Mouse (Mus musculus): ENCODE data around the gene Syt11.
"Not testable (repeated sequence)": the region's sequence is repeated elsewhere in the genome, so short reads cannot be mapped to it uniquely, and the experiment has no call there.

The Syt11 gene

DNA sequence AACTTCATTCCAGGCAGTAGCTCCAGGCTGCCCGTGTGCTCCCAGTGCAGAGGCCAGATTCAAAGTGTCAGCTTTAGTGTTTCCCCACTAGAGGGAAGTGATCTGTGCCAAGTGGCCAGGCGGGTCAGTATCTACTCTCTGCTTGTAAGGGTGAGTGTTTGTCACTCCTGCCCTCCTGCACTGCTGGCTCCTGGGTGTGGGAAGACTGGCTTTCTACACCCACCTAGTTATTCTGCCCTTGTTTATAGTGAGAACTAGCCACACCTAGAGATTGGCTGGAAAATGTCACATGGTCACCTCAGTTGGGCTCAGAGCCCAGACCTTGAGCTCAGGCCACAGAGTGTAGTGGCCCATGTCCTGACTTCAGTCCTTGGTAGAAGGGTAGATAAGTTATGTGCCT is 55.9 kb downstream of the Syt11 start:
- DNase-seq = peak; percentile 45 to 55

GRCm38 (mm10) chr3:88717831-88718230 is 57.1 kb downstream of the Syt11 start:
- DNase-seq = no peak

GRCm38 (mm10) chr3:88717198-88717798 is 57.7 kb downstream of the Syt11 start:
- DNase-seq = peak in 1 of 2 experiments; percentile 34

GRCm38 (mm10) chr3:88716399-88717197 is 58.4 kb downstream of the Syt11 start, which contains the start of gene Rit1:
TSS of gene Rit1 (plus strand) at chr3:88716838.
- DNase-seq = peak; percentile 93 to 94

DNA sequence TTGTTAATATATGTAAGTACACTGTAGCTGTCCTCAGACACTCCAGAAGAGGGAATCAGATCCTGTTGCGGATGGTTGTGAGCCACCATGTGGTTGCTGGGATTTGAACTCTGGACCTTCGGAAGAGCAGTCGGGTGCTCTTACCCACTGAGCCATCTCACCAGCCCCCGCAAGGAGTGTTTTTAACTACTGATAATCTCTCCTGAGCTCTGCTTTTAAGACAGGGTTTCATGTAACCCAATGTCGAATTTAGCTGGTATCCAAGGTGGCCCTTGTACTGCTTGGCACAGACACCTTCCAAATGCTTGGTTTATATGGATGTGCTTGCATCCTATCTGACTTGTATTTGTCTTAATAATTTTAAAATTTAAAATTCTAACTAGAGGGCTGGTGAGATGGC is 59.2 kb downstream of the Syt11 start:
- DNase-seq = not testable (repeated sequence)

DNA sequence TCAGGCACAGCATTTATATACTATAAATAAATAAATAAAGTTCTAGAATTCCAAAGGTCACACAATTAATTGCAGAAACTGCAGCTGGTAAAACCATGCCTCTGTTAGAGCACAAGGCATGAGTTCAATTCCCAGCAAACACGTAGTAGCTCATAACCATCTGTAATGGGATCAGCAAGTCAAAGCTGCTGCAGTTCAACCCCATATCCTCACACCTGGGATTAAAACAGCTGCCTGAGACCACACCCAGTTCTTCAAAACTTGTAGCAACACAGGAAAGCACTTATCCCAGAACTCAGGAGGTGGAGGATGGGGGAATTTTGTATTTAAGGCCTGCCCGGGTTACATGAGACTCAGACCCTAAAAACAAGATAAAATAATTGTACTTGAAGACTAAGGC is 60.2 kb downstream of the Syt11 start:
- DNase-seq = no peak

DNA sequence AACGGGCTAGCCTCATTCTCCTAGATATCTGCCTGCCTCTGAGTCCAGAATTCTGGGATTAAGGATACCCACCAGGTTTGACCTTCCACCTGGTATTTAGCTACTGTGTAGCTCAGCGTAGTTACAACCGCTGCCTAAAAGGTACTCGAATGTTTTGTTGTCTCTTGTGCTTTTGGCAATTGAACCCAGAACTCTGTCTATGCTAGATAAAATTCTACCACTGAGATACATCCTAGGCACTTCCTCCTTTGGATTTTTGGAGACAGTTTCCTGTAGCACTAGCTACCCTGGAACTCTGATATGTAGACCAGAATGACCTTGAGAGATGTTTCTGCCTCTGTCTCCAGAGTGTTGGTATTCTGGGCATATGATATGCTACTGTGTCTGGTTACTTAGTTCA is 61.3 kb downstream of the Syt11 start:
- no peak for DNase-seq

DNA sequence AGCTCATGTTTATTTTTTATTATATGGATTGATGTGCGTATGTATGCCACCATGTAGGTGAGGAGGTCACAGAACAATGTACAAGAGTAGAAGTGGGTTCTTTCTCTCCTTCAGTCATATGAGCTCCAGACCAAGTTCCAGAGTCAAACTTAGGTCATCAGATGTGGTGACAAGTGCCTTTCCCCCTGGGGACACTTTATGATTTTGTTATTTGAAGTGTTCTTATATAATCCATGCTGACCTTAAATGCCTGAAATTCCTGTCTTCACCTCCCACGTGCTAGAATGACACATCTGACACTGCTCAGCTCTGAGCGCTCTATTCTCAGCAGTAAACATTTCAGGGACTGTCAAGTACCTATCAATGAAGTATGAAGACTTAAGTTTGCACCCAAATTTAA is 73.7 kb downstream of the Syt11 start:
- DNase-seq = no peak

- DNase-seq = no peak
Observed at GRCm38 (mm10) chr3:88700247-88700646, 74.7 kb downstream of the Syt11 start.

DNA sequence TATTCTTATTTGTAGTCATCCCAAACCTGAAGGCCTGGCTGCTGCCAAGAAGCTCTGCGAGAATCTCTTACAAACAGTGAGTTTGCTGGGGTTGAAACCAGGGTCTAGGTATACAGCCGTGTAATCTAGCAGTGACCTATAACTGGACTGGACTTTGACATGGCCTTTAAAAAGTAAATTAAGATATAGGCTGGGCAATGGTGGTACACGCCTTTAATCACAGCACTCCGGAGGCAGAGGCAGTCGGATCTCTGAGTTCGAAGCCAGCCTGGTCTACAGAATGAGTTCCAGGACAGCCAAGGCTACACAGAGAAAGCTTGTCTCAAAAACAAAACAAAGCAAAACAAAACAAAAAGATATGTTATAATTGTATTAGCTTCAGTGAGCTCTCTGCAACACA is 76.1 kb downstream of the Syt11 start:
- no peak for DNase-seq

- DNase-seq = no peak
Observed at GRCm38 (mm10) chr3:88698051-88698450, 76.9 kb downstream of the Syt11 start.

DNA sequence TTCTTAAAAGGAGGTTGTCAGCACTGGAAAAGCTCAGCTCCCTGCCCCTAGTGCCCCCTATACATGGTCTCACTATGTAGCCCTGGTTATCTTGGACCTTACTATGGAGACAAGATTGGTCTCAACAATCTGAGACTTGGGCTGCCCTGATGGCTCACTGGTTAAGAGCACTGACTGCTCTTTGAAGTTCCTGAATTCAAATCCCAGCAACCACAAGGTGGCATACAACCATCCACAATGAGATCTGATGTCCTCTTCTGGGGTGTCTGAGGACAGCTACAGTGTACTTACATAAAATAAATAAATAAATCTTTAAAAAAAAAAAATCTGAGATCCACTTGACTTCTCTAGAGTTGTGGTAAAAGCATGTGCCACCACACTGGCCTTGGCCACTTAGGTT is 79.4 kb downstream of the Syt11 start:
- no peak for DNase-seq
